8 mouse cellular contexts compared by ENCODE assay signal in the genomic region with DNA sequence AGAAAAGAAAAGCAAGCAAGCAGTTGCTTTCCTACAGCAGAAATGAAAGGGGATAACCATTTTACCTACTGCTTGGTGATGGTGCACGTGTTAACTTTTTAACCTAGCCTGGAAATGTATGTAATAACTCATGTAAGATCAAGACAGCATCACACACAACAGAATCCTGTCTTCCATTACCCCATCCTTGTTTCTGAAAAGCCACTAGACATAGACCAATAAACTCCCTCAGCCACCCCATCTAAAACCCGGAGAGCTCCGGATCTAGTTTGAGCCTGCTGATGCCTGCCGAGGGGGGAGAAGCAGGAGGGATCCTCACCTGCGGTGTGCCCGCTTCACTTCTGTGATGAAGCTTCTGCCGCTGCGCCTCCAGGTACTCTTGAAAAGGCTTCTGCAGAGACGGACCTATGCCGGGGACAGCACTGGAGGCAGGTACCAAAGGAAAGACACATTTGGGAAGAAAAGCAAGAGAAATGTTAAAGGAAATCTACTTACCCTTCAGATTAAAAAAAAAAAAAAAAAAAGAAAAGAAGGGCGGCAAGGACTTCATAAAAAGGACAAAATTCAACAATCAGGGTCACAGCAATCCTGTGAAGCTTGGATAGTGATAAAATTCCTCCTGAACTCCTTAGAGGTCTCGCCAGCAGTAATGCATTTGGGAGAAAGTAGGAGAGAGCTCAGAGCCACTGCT. TPM values are rescaled to one million over a fixed set of nuclear protein-coding genes. Genes with fewer than 3 reads are reported as not detected.
DNase-seq lines count a peak whose midpoint lies in the region; ATAC-seq and TF ChIP-seq lines count a peak whose summit lies in the region.

No protein-coding gene starts in this region.

- no peaks in the 10 kb centered on the region for H3K36me3 ChIP-seq in hindbrain, postnatal 0 days (ENCODE audit: insufficient read depth, low read length)
- H3K36me3 ChIP-seq in liver, postnatal 0 days (replicated peaks; ENCODE audit: insufficient read depth, low read length), result peaks cover 6% of the 10 kb centered on the region; the same call in 1 of the 2 replicates
- no peaks in the 10 kb centered on the region for H3K36me3 ChIP-seq in splenic B cell, adult 2 months (ENCODE audit: control insufficient read depth, insufficient read depth, low read length, poor library complexity, severe bottlenecking)

- H3K9ac ChIP-seq in hindbrain, postnatal 0 days (replicated peaks; ENCODE audit: low read length), result peak overlapping the region; percentile 40; the same call in 1 of the 2 replicates
- peak overlapping the region; percentile 90 for H3K9ac ChIP-seq in liver, postnatal 0 days (replicated peaks)

- H3K27ac ChIP-seq in bone marrow macrophage, adult 2 months (ENCODE audit: insufficient read depth, low read depth, low read length), result peak overlapping the region; percentile 96
- peak overlapping the region; percentile 27; the same call in 1 of the 2 replicates for H3K27ac ChIP-seq in hindbrain, postnatal 0 days
- peak overlapping the region; percentile 98 for H3K27ac ChIP-seq in liver, postnatal 0 days (ENCODE audit: low read depth)

- peaks cover 32% of the 10 kb centered on the region for H3K4me1 ChIP-seq in bone marrow macrophage, adult 2 months (ENCODE audit: control insufficient read depth, insufficient read depth, low read length)
- H3K4me1 ChIP-seq in hindbrain, postnatal 0 days (ENCODE audit: insufficient read depth, low read length), result no peaks in the 10 kb centered on the region
- H3K4me1 ChIP-seq in liver, postnatal 0 days (ENCODE audit: insufficient read depth), result peaks cover 17% of the 10 kb centered on the region

- WGBS in hindbrain, postnatal 0 days, result 33% methylated on average over 12 of the region's 12 CpGs
- 4% methylated on average over 12 of the region's 12 CpGs for WGBS in liver, postnatal 0 days (ENCODE audit: insufficient replicate concordance)

- no peak for TF ChIP-seq CTCF in bone marrow macrophage, adult 2 months (IDR thresholded peaks at IDR 0.05; ENCODE audit: low read depth, low read length)
- no peak for TF ChIP-seq CTCF in hindbrain, postnatal 0 days (IDR thresholded peaks at IDR 0.05; ENCODE audit: low read depth)
- TF ChIP-seq CTCF in liver, postnatal 0 days (IDR thresholded peaks at IDR 0.05; ENCODE audit: low read depth), result no peak

- H3K4me2 ChIP-seq in hindbrain, postnatal 0 days (ENCODE audit: low read depth, low read length), result peak overlapping the region; percentile 48
- peak overlapping the region; percentile 64 for H3K4me2 ChIP-seq in liver, postnatal 0 days (ENCODE audit: low read depth, low read length)

- DNase-seq in heart, adult 11 months, result peak; percentile 95
- no peak for DNase-seq in heart, postnatal 14 days
- DNase-seq in hindbrain, postnatal 0 days (ENCODE audit: low spot score), result no peak
- peak; percentile 61 for DNase-seq in liver, postnatal 0 days
- DNase-seq in splenic B cell, adult 2 months (ENCODE audit: low read depth, low spot score), result peak; percentile 54
- no peak for DNase-seq in ovary, postnatal 10 days (ENCODE audit: low spot score)
- DNase-seq in right cerebral cortex, adult 18-20 months, result no peak

- peak overlapping the region; percentile 70 for H3K4me3 ChIP-seq in bone marrow macrophage, adult 2 months (ENCODE audit: insufficient read depth, low read length)
- H3K4me3 ChIP-seq in hindbrain, postnatal 0 days (ENCODE audit: low read length), result peak overlapping the region; percentile 27
- peak overlapping the region; percentile 68 for H3K4me3 ChIP-seq in liver, postnatal 0 days (ENCODE audit: low read depth, low read length)

- no peak for ATAC-seq in hindbrain, postnatal 0 days
- ATAC-seq in liver, postnatal 0 days, result no peak

- no peak for TF ChIP-seq EP300 in liver, postnatal 0 days (IDR thresholded peaks at IDR 0.05; ENCODE audit: low read depth)

- no peak for TF ChIP-seq POLR2A in bone marrow macrophage, adult 2 months (IDR thresholded peaks at IDR 0.05; ENCODE audit: borderline replicate concordance, low read depth, low read length)

- no peaks in the 10 kb centered on the region for H3K9me3 ChIP-seq in hindbrain, postnatal 0 days (ENCODE audit: low read length)
- no peaks in the 10 kb centered on the region for H3K9me3 ChIP-seq in liver, postnatal 0 days (ENCODE audit: low read length)

- H3K27me3 ChIP-seq in hindbrain, postnatal 0 days (ENCODE audit: insufficient read depth, low read length), result no peaks in the 10 kb centered on the region
- no peaks in the 10 kb centered on the region for H3K27me3 ChIP-seq in liver, postnatal 0 days (ENCODE audit: insufficient read depth, low read length)
- no peaks in the 10 kb centered on the region for H3K27me3 ChIP-seq in splenic B cell, adult 2 months (ENCODE audit: control insufficient read depth, insufficient read depth, low read length, poor library complexity, severe bottlenecking)

- intact Hi-C loops in heart, postnatal 14 days (cut with DNase I), result no loop called here

RNA-seq across cellular contexts. Expression of gene Tubd1, which starts 41.5 kb away (rescaled TPM):
- total RNA-seq in heart, postnatal 14 days (2021), result 1 to 10 TPM; 5.9 to 7.1 TPM
- polyA plus RNA-seq in bone marrow macrophage, adult 2 months (2012; ENCODE audit: insufficient read depth, insufficient read length, missing spikeins), result 6.2 and 6.9 TPM in 2 replicates
- total RNA-seq in hindbrain, postnatal 0 days (2014; rRNA removed), result 1.8 and 2.6 TPM in 2 replicates
- 6.4 and 7.2 TPM in 2 replicates for polyA plus RNA-seq in hindbrain, postnatal 0 days (2015; fragmentation: Nextera tagmentation; extraction: Ambion mirVana)
- polyA plus RNA-seq in liver, postnatal 0 days (2015; fragmentation: Nextera tagmentation; extraction: Ambion mirVana), result 4.3 and 4.4 TPM in 2 replicates

RNA-seq across cellular contexts. Expression of gene Rps6kb1, which starts 41.7 kb away (rescaled TPM):
- total RNA-seq in heart, postnatal 14 days (2021), result 10 to 100 TPM; 22.5 to 24.4 TPM
- 30.9 and 33.0 TPM in 2 replicates for polyA plus RNA-seq in bone marrow macrophage, adult 2 months (2012; ENCODE audit: insufficient read depth, insufficient read length, missing spikeins)
- 21.9 and 34.2 TPM in 2 replicates for total RNA-seq in hindbrain, postnatal 0 days (2014; rRNA removed)
- 67.3 and 67.7 TPM in 2 replicates for polyA plus RNA-seq in hindbrain, postnatal 0 days (2015; fragmentation: Nextera tagmentation; extraction: Ambion mirVana)
- polyA plus RNA-seq in liver, postnatal 0 days (2015; fragmentation: Nextera tagmentation; extraction: Ambion mirVana), result 20.6 and 23.6 TPM in 2 replicates

Comparison
In these comparisons a context has a peak if more than half of its experiments do, and no peak if none do; other contexts are left out.
1. DNase-seq: peak in heart, adult 11 months (single experiment), liver, postnatal 0 days (single experiment) and splenic B cell, adult 2 months (single experiment); none in heart, postnatal 14 days (0 of 2), hindbrain, postnatal 0 days (single experiment), ovary, postnatal 10 days (single experiment) and right cerebral cortex, adult 18-20 months (single experiment).
2. H3K27ac ChIP-seq: peak in every context shown above with its lines; median percentile 98 in liver, postnatal 0 days; 96 in bone marrow macrophage, adult 2 months; 27 in hindbrain, postnatal 0 days.
3. Peak in every context shown above with its lines, with median percentiles within 50 percentile points of each other: H3K4me3 ChIP-seq.